Comparison of ENCODE assay signal across 24 mouse cellular contexts in the genomic region with DNA sequence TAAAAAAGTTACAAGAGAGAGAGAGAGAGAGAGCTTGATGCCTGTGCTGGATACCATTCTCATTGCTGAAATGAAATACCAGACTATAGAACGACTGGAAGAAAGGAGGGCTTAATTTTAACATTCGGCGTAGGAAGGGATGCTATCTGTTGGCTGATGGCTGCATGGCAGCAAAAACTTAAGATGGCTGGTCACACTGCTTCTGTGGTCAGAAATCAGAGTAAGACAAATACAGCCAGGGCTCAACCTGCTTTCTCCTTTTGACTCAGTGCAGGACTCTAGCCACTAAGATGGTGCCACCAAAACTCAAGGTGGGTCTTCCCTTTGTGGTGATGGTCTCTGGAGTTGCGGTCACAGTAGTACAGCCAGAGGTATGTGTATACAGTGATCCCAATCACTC.
"Had no signal": no experiment of that assay in that cellular context is flagged by ENCODE, and none has a peak within 500 bp of the region (broad histone marks: within the 10 kb centered on the region; RNA-seq: fewer than 3 reads in every experiment).

No protein-coding gene starts in this region.

- H3K4me2 ChIP-seq: heart, embryonic 13.5 days; heart, embryonic 15.5 days; hindbrain, embryonic 13.5 days; hindbrain, embryonic 15.5 days; limb, embryonic 12.5 days; liver, embryonic 11.5 days; liver, embryonic 13.5 days; liver, embryonic 15.5 days had no signal

- H3K27ac ChIP-seq: heart, embryonic 10.5 days; heart, embryonic 13.5 days; heart, embryonic 15.5 days; hindbrain, embryonic 13.5 days; hindbrain, embryonic 15.5 days; hindbrain, postnatal 0 days; layer of hippocampus, adult 2 months; left cerebral cortex, adult 2 months; limb, embryonic 12.5 days; liver, embryonic 13.5 days; liver, embryonic 15.5 days had no signal

- ATAC-seq: hindbrain, postnatal 0 days; intestine, embryonic 16.5 days had no signal

- H3K4me3 ChIP-seq: heart, embryonic 10.5 days; heart, embryonic 13.5 days; heart, embryonic 15.5 days; hindbrain, embryonic 13.5 days; hindbrain, embryonic 15.5 days; layer of hippocampus, adult 2 months; left cerebral cortex, adult 2 months; limb, embryonic 12.5 days; liver, embryonic 13.5 days; liver, embryonic 15.5 days had no signal

- H3K27me3 ChIP-seq: heart, embryonic 13.5 days; heart, embryonic 15.5 days; hindbrain, embryonic 13.5 days; hindbrain, embryonic 15.5 days; limb, embryonic 12.5 days; liver, embryonic 13.5 days; liver, embryonic 15.5 days had no signal

- H3K9ac ChIP-seq: heart, embryonic 13.5 days; heart, embryonic 15.5 days; hindbrain, embryonic 13.5 days; hindbrain, embryonic 15.5 days; limb, embryonic 12.5 days; liver, embryonic 13.5 days; liver, embryonic 15.5 days had no signal

- H3K9me3 ChIP-seq: heart, embryonic 10.5 days; heart, embryonic 13.5 days; heart, embryonic 15.5 days; hindbrain, embryonic 13.5 days; hindbrain, embryonic 15.5 days; limb, embryonic 12.5 days; liver, embryonic 13.5 days; liver, embryonic 15.5 days had no signal

- H3K4me1 ChIP-seq: heart, embryonic 10.5 days; heart, embryonic 13.5 days; heart, embryonic 15.5 days; hindbrain, embryonic 13.5 days; hindbrain, embryonic 15.5 days; limb, embryonic 12.5 days; liver, embryonic 13.5 days; liver, embryonic 15.5 days had no signal

- DNase-seq: gastrocnemius, postnatal 14 days; gastrocnemius, postnatal 36 days; heart, adult 18-20 months; heart, postnatal 14 days; heart, postnatal 36 days; kidney, adult 18-20 months; kidney, adult 8-10 months; kidney, postnatal 10 days; kidney, postnatal 25 days; kidney, postnatal 4 days; liver; liver, embryonic 13.5 days had no signal

- H3K36me3 ChIP-seq: heart, embryonic 10.5 days; heart, embryonic 13.5 days; heart, embryonic 15.5 days; hindbrain, embryonic 13.5 days; hindbrain, embryonic 15.5 days; limb, embryonic 12.5 days; liver, embryonic 13.5 days; liver, embryonic 15.5 days had no signal
